Mouse (Mus musculus): Measurements from ENCODE around the gene Pdcd2l. TPM values are rescaled to one million over a fixed set of nuclear protein-coding genes. Genes with fewer than 3 reads are reported as not detected.

The Pdcd2l gene
- polyA plus RNA-seq, 1 experiment from 2014 or later = 63.3 TPM

GRCm38 (mm10) chr7:34229691-34230111, 33.2 kb upstream of the Pdcd2l start:
- Histone ChIP-seq H3K4me3 (ENCODE audit: low read length) (peak overlapping the region; percentile 80), H3K27me3 (replicated peaks; ENCODE audit: control insufficient read depth, insufficient read depth, low read length) (no peaks in the 10 kb centered on the region), H3K36me3 (ENCODE audit: control insufficient read depth, insufficient read depth, low read length) (0 out of 2 replicates have a peak, but pooled peaks cover 4% of the 10 kb centered on the region), H3K27ac (ENCODE audit: low read length) (peak overlapping the region; percentile 91), H3K4me1 (ENCODE audit: control insufficient read depth, insufficient read depth, low read length) (peaks cover 39% of the 10 kb centered on the region), H3K9ac (ENCODE audit: low read depth, low read length) (peak overlapping the region; percentile 86), H3K9me3 (ENCODE audit: control insufficient read depth, low read length) (no peaks in the 10 kb centered on the region), H3K4me2 (ENCODE audit: low read depth, low read length) (peak overlapping the region; percentile 87)
- WGBS = 0% methylated on average over 19 of the region's 19 CpGs
- peak; percentile 19 for ATAC-seq

DNA sequence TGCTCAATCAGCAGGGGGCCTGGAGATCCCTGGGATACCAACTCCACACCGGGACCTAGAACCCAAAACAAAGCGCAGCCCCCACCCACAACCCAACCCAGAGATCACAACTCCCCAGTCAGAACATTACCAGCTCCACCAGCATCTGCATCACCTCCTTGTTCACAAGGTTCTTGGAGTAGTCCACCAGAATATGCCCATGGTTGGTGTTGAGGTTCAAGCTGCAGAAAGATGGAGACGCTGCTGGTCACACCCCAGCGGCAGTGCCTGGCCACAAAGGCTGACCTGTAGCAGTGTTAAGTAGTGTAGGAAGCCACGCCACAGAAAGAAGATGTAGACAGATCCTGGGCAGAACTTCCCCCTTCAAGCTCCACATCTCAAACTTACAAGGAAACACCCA, 32.7 kb upstream of the Pdcd2l start:
- peak overlapping the region; percentile 87 for H3K4me2 ChIP-seq (ENCODE audit: low read depth, low read length)
- peaks cover 39% of the 10 kb centered on the region for H3K4me1 ChIP-seq (ENCODE audit: control insufficient read depth, insufficient read depth, low read length)
- 16% methylated on average over 5 of the region's 5 CpGs for WGBS
- H3K27ac ChIP-seq (ENCODE audit: low read length) = peak overlapping the region; percentile 91
- no peaks in the 10 kb centered on the region for H3K9me3 ChIP-seq (ENCODE audit: control insufficient read depth, low read length)
- H3K4me3 ChIP-seq (ENCODE audit: low read length) = peak overlapping the region; percentile 80
- peak overlapping the region; percentile 86 for H3K9ac ChIP-seq (ENCODE audit: low read depth, low read length)
- H3K27me3 ChIP-seq (replicated peaks; ENCODE audit: control insufficient read depth, insufficient read depth, low read length) = no peaks in the 10 kb centered on the region
- H3K36me3 ChIP-seq (ENCODE audit: control insufficient read depth, insufficient read depth, low read length) = peaks cover 5% of the 10 kb centered on the region; the same call in 1 of the 2 replicates
- ATAC-seq = no peak

DNA sequence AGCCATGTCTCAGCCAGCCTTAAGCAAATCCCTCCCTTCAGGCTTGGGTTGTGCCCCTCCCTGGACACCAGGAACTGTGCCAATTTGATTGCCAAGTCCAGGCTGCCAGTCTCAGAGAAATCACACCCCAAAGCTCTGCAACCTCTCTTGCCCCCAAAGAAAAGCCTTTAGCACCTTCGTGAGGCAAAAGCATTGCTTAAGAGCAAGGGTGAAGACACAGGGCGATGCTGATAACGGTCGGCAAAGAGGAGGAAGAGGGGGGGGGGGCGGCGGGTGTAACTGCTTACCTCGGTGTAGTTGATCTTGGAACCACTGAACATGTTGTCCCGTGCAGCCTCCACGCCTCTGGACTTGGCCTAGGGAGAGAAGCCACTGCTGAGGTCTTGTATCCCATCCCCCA, 32.2 kb upstream of the Pdcd2l start:
- no peaks in the 10 kb centered on the region for H3K9me3 ChIP-seq (ENCODE audit: control insufficient read depth, low read length)
- peak overlapping the region; percentile 80 for H3K4me3 ChIP-seq (ENCODE audit: low read length)
- H3K27me3 ChIP-seq (replicated peaks; ENCODE audit: control insufficient read depth, insufficient read depth, low read length) = no peaks in the 10 kb centered on the region
- peak overlapping the region; percentile 87 for H3K4me2 ChIP-seq (ENCODE audit: low read depth, low read length)
- WGBS = 44% methylated on average over 9 of the region's 9 CpGs
- H3K36me3 ChIP-seq (ENCODE audit: control insufficient read depth, insufficient read depth, low read length) = peaks cover 5% of the 10 kb centered on the region; the same call in 1 of the 2 replicates
- no peak for ATAC-seq
- no peak overlapping the region for H3K9ac ChIP-seq (ENCODE audit: low read depth, low read length)
- H3K4me1 ChIP-seq (ENCODE audit: control insufficient read depth, insufficient read depth, low read length) = peaks cover 39% of the 10 kb centered on the region
- H3K27ac ChIP-seq (ENCODE audit: low read length) = no peak overlapping the region

- Histone ChIP-seq H3K9me3 (ENCODE audit: control insufficient read depth, low read length) (no peaks in the 10 kb centered on the region), H3K27me3 (replicated peaks; ENCODE audit: control insufficient read depth, insufficient read depth, low read length) (no peaks in the 10 kb centered on the region), H3K9ac (ENCODE audit: low read depth, low read length) (no peak overlapping the region), H3K4me3 (ENCODE audit: low read length) (no peak overlapping the region), H3K36me3 (ENCODE audit: control insufficient read depth, insufficient read depth, low read length) (peaks cover 14% of the 10 kb centered on the region), H3K4me2 (ENCODE audit: low read depth, low read length) (no peak overlapping the region; the same call in 1 of the 2 replicates), H3K4me1 (ENCODE audit: control insufficient read depth, insufficient read depth, low read length) (peaks cover 33% of the 10 kb centered on the region), H3K27ac (ENCODE audit: low read length) (no peak overlapping the region)
- WGBS = 88% methylated on average over 12 of the region's 12 CpGs
- no peak for ATAC-seq
Observed at GRCm38 (mm10) chr7:34226846-34227245, 30.4 kb upstream of the Pdcd2l start.

- Histone ChIP-seq H3K27ac (ENCODE audit: low read length) (peak overlapping the region; percentile 47; the same call in 1 of the 2 replicates), H3K4me1 (ENCODE audit: control insufficient read depth, insufficient read depth, low read length) (peaks cover 33% of the 10 kb centered on the region), H3K9ac (ENCODE audit: low read depth, low read length) (no peak overlapping the region), H3K27me3 (replicated peaks; ENCODE audit: control insufficient read depth, insufficient read depth, low read length) (no peaks in the 10 kb centered on the region), H3K4me2 (ENCODE audit: low read depth, low read length) (0 out of 2 replicates have a peak overlapping the region, but pooled peaks have one; percentile 4), H3K4me3 (ENCODE audit: low read length) (0 out of 2 replicates have a peak overlapping the region, but pooled peaks have one; percentile 6), H3K9me3 (ENCODE audit: control insufficient read depth, low read length) (no peaks in the 10 kb centered on the region), H3K36me3 (ENCODE audit: control insufficient read depth, insufficient read depth, low read length) (peaks cover 14% of the 10 kb centered on the region)
- 50% methylated on average over 8 of the region's 8 CpGs for WGBS
- peak; percentile 38 for ATAC-seq
Observed at GRCm38 (mm10) chr7:34226086-34226485, 29.6 kb upstream of the Pdcd2l start.

- no peak overlapping the region for H3K4me2 ChIP-seq (ENCODE audit: low read depth, low read length)
- H3K27ac ChIP-seq (ENCODE audit: low read length) = no peak overlapping the region
- H3K9ac ChIP-seq (ENCODE audit: low read depth, low read length) = no peak overlapping the region
- no peaks in the 10 kb centered on the region for H3K9me3 ChIP-seq (ENCODE audit: control insufficient read depth, low read length)
- ATAC-seq = no peak
- no peak overlapping the region for H3K4me3 ChIP-seq (ENCODE audit: low read length)
- H3K36me3 ChIP-seq (ENCODE audit: control insufficient read depth, insufficient read depth, low read length) = peaks cover 14% of the 10 kb centered on the region
- H3K27me3 ChIP-seq (replicated peaks; ENCODE audit: control insufficient read depth, insufficient read depth, low read length) = no peaks in the 10 kb centered on the region
- peaks cover 29% of the 10 kb centered on the region for H3K4me1 ChIP-seq (ENCODE audit: control insufficient read depth, insufficient read depth, low read length)
- WGBS = 88% methylated on average over 6 of the region's 6 CpGs
Observed at GRCm38 (mm10) chr7:34224308-34224707, 27.8 kb upstream of the Pdcd2l start.

- ATAC-seq = no peak
- 94% methylated on average over 10 of the region's 10 CpGs for WGBS
- H3K4me3 ChIP-seq (ENCODE audit: low read length) = no peak overlapping the region
- H3K27ac ChIP-seq (ENCODE audit: low read length) = no peak overlapping the region
- H3K4me1 ChIP-seq (ENCODE audit: control insufficient read depth, insufficient read depth, low read length) = peaks cover 16% of the 10 kb centered on the region
- peaks cover 18% of the 10 kb centered on the region for H3K36me3 ChIP-seq (ENCODE audit: control insufficient read depth, insufficient read depth, low read length)
- H3K9me3 ChIP-seq (ENCODE audit: control insufficient read depth, low read length) = no peaks in the 10 kb centered on the region
- H3K4me2 ChIP-seq (ENCODE audit: low read depth, low read length) = no peak overlapping the region
- no peaks in the 10 kb centered on the region for H3K27me3 ChIP-seq (replicated peaks; ENCODE audit: control insufficient read depth, insufficient read depth, low read length)
- H3K9ac ChIP-seq (ENCODE audit: low read depth, low read length) = no peak overlapping the region
Observed at GRCm38 (mm10) chr7:34222340-34222739, 25.9 kb upstream of the Pdcd2l start.

DNA sequence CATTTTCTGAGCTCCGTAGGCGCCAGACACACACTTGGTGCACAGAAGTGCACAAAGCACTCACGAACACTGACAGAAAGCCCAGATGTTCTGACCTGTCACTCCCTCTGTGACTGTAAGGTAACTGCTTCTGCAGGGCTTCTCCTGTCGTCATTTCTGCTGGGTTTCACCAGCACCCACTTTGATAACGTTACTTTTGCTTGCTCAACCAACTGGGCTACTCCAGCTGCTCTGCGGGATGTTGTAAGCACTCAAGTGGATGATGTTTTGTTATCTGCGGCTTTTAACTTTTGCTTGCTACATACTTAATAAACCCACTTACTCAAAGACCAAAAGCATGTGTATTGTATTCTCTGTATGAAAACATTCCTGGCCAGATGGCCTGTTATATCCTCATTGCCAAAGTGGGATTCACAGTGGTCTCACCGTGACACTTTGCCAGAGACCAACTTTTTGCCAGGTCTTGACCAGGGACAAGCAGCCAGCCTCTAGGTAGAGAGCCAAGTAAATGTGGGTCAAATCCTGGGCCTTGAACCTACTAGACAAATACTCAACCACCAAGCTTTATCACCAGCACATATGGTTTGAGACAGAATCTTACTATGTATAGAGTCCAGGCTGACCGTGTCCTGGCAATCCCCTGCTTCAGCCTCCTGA, 25.3 kb upstream of the Pdcd2l start:
- no peak overlapping the region for H3K27ac ChIP-seq (ENCODE audit: low read length)
- no peak overlapping the region for H3K9ac ChIP-seq (ENCODE audit: low read depth, low read length)
- H3K27me3 ChIP-seq (replicated peaks; ENCODE audit: control insufficient read depth, insufficient read depth, low read length) = no peaks in the 10 kb centered on the region
- ATAC-seq = no peak
- H3K4me3 ChIP-seq (ENCODE audit: low read length) = no peak overlapping the region
- peaks cover 10% of the 10 kb centered on the region for H3K4me1 ChIP-seq (ENCODE audit: control insufficient read depth, insufficient read depth, low read length)
- no peaks in the 10 kb centered on the region for H3K9me3 ChIP-seq (ENCODE audit: control insufficient read depth, low read length)
- H3K36me3 ChIP-seq (ENCODE audit: control insufficient read depth, insufficient read depth, low read length) = peaks cover 18% of the 10 kb centered on the region
- 92% methylated on average over 9 of the region's 9 CpGs for WGBS
- H3K4me2 ChIP-seq (ENCODE audit: low read depth, low read length) = no peak overlapping the region

GRCm38 (mm10) chr7:34218496-34218895, 22.0 kb upstream of the Pdcd2l start:
- peaks cover 19% of the 10 kb centered on the region for H3K36me3 ChIP-seq (ENCODE audit: control insufficient read depth, insufficient read depth, low read length)
- H3K9ac ChIP-seq (ENCODE audit: low read depth, low read length) = no peak overlapping the region
- no peak overlapping the region for H3K4me3 ChIP-seq (ENCODE audit: low read length)
- no peaks in the 10 kb centered on the region for H3K27me3 ChIP-seq (replicated peaks; ENCODE audit: control insufficient read depth, insufficient read depth, low read length)
- 0 out of 2 replicates have a peak, but pooled peaks cover 5% of the 10 kb centered on the region for H3K4me1 ChIP-seq (ENCODE audit: control insufficient read depth, insufficient read depth, low read length)
- WGBS = 76% methylated on average over 1 of the region's 1 CpGs
- ATAC-seq = peak; percentile 53
- H3K9me3 ChIP-seq (ENCODE audit: control insufficient read depth, low read length) = no peaks in the 10 kb centered on the region
- H3K4me2 ChIP-seq (ENCODE audit: low read depth, low read length) = no peak overlapping the region
- H3K27ac ChIP-seq (ENCODE audit: low read length) = no peak overlapping the region
